11 mouse cellular contexts compared by ENCODE assay signal in genomic region chr2:7025594-7025993, GRCm38 (mm10).
DNase-seq lines count a peak whose midpoint lies in the region; ATAC-seq lines count a peak whose summit lies in the region.
"Had no signal": no experiment of that assay in that cellular context is flagged by ENCODE, and none has a peak within 500 bp of the region (broad histone marks: within the 10 kb centered on the region; RNA-seq: fewer than 3 reads in every experiment).

No protein-coding gene starts in this region.

- no peak overlapping the region for H3K4me3 ChIP-seq in stomach, embryonic 16.5 days (replicated peaks; ENCODE audit: low read length)
- H3K4me3 ChIP-seq: erythroblast, embryonic 14.5 days; limb, embryonic 12.5 days had no signal

- peak; percentile 85; the same call in 1 of the 2 replicates for ATAC-seq in stomach, embryonic 16.5 days (ENCODE audit: insufficient read depth, low FRiP score)
- ATAC-seq: inflammation-experienced regulatory T-cells, adult 6 months had no signal

- peaks cover 6% of the 10 kb centered on the region; the same call in 1 of the 2 replicates for H3K4me1 ChIP-seq in stomach, embryonic 16.5 days (ENCODE audit: control insufficient read depth, insufficient read depth, low read length)
- H3K4me1 ChIP-seq: limb, embryonic 12.5 days had no signal

- peak overlapping the region; percentile 23; the same call in 1 of the 2 replicates for H3K27ac ChIP-seq in stomach, embryonic 16.5 days (ENCODE audit: low read length)
- H3K27ac ChIP-seq: limb, embryonic 12.5 days had no signal

- DNase-seq in adrenal gland, postnatal 14 days: peak; percentile 7
- DNase-seq in adrenal gland, postnatal 25 days: no peak
- peak; percentile 31 for DNase-seq in ovary, postnatal 36 days (ENCODE audit: low spot score)
- DNase-seq in ovary, postnatal 10 days (ENCODE audit: low spot score): no peak
- DNase-seq in kidney, postnatal 14 days: peak; percentile 45
- no peak for DNase-seq in spleen, postnatal 36 days (ENCODE audit: low spot score in 2 of 2)
- no peak for DNase-seq in MN1 (ENCODE audit: low spot score)

- H3K9me3 ChIP-seq in stomach, embryonic 16.5 days (replicated peaks; ENCODE audit: control insufficient read depth, low read length): no peaks in the 10 kb centered on the region
- H3K9me3 ChIP-seq: limb, embryonic 12.5 days had no signal

- WGBS in stomach, embryonic 16.5 days: 29% methylated on average over 5 of the region's 5 CpGs

- H3K9ac ChIP-seq in stomach, embryonic 16.5 days (ENCODE audit: low read length): no peak overlapping the region
- H3K9ac ChIP-seq: limb, embryonic 12.5 days had no signal

- H3K27me3 ChIP-seq in stomach, embryonic 16.5 days (ENCODE audit: control insufficient read depth, insufficient read depth, low read length): no peaks in the 10 kb centered on the region
- H3K27me3 ChIP-seq: limb, embryonic 12.5 days had no signal

- H3K36me3 ChIP-seq in stomach, embryonic 16.5 days (ENCODE audit: control insufficient read depth, insufficient read depth, low read length): no peaks in the 10 kb centered on the region
- H3K36me3 ChIP-seq: limb, embryonic 12.5 days had no signal

- no peak overlapping the region for H3K4me2 ChIP-seq in stomach, embryonic 16.5 days (ENCODE audit: low read depth, low read length)
- H3K4me2 ChIP-seq: limb, embryonic 12.5 days had no signal

Comparison
In these comparisons a context has a peak if more than half of its experiments do, and no peak if none do; other contexts are left out.
1. DNase-seq: peak in adrenal gland, postnatal 14 days (single experiment), ovary, postnatal 36 days (single experiment) and kidney, postnatal 14 days (single experiment); none in adrenal gland, postnatal 25 days (single experiment), ovary, postnatal 10 days (single experiment), spleen, postnatal 36 days (0 of 2) and MN1 (single experiment).